Mouse (Mus musculus): ENCODE results near the gene Col4a2.

DNA sequence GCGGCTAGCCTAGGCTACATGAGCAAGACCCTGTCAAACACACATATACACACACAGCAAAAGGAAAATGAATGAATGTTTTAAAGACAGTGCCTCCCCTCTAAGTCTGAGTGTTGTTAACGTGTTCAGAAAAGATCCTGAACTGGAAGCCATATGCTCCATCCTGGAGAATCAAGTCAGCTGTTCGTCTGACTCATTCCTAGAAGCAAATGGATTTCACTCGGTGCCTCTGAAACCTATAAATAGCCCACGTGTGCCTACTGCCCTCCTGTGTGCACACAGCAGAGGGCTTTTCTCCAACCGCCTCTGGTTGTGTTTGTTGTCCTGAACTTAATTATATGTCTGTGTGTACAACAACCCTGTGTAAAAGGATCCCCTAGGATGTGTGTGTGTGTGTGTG lies 109.4 kb downstream of the Col4a2 start:
- no peak for TF ChIP-seq CTCF (IDR thresholded peaks at IDR 0.05; ENCODE audit: low read depth)
- TF ChIP-seq EP300 (optimal IDR thresholded peaks at IDR 0.05) = no peak
